Mouse (Mus musculus) heart, adult 2 months (tissue): Measurements from ENCODE around the gene Appbp2. TPM values are rescaled to one million over a fixed set of nuclear protein-coding genes. Genes with fewer than 3 reads are reported as not detected.

Experiments used
- DNase-seq, 2 experiments: peaks; one replicate each; pipeline ENCODE4 v3.0.0; 2021
- H3K27ac ChIP-seq: fragments of 200-600 bp; 2 replicates; pipeline ENCODE4 v1.8.1; 2022
- H3K27me3 ChIP-seq: fragments of 200-500 bp; 2 replicates; pipeline ENCODE4 v1.6.1; 2012; ENCODE audit warnings: mild to moderate bottlenecking, low read length, inconsistent platforms, mixed read lengths; ENCODE audit not compliant: control insufficient read depth, insufficient read depth
- H3K36me3 ChIP-seq: fragments of 200-500 bp; 2 replicates; pipeline ENCODE4 v1.6.1; 2012; ENCODE audit warnings: low read length, inconsistent platforms; ENCODE audit not compliant: control insufficient read depth, insufficient read depth
- H3K4me1 ChIP-seq: fragments of 200-500 bp; 2 replicates; pipeline ENCODE4 v1.6.1; 2011; ENCODE audit warnings: low read length; ENCODE audit not compliant: control insufficient read depth, insufficient read depth
- H3K4me3 ChIP-seq: fragments of 200-600 bp; 2 replicates; pipeline ENCODE4 v1.8.1; 2022
- H3K79me2 ChIP-seq: fragments of 200-500 bp; replicated peaks from 2 replicates; pipeline ENCODE4 v1.6.1; 2012; ENCODE audit warnings: mild to moderate bottlenecking, inconsistent platforms, low read length, moderate library complexity, mixed read lengths; ENCODE audit not compliant: control insufficient read depth, insufficient read depth
- H3K9ac ChIP-seq: fragments of 200-500 bp; 2 replicates; pipeline ENCODE4 v1.6.1; 2012; ENCODE audit warnings: low read depth, mild to moderate bottlenecking, control low read depth, inconsistent platforms, low read length, mixed read lengths
- CTCF ChIP-seq: fragments of 200-600 bp; IDR thresholded peaks from 2 replicates; pipeline ENCODE4 v1.8.1; 2022; ENCODE audit warnings: antibody characterized with exemption, mild to moderate bottlenecking, moderate library complexity
- EP300 ChIP-seq: fragments of 200-500 bp; IDR thresholded peaks from 2 replicates; pipeline ENCODE4 v1.6.1; 2011; ENCODE audit warnings: low read depth, low read length, control low read depth; ENCODE audit not compliant: insufficient read depth
- POLR2A ChIP-seq: fragments of 200-500 bp; IDR thresholded peaks from 2 replicates; pipeline ENCODE4 v1.6.1; 2011; ENCODE audit warnings: mild to moderate bottlenecking, low read depth, low read length, control low read depth; ENCODE audit not compliant: insufficient read depth
- WGBS: fragments of 180-500 bp; shearing (Covaris S2); methylation state at CpG from one replicate; pipeline ENCODE4 v1.1.7; 2018; 5-methylcytosine and 5-hydroxymethylcytosine counted together
- intact Hi-C: fragments of 180-260 bp; cut with DNase I; formaldehyde crosslinking; loops from one replicate; pipeline ENCODE4 v1.15.1; 2025
- polyA plus RNA-seq: library from polyadenylated mRNA; depleted of rRNA; stranded (reverse); fragments of >200 nt; gene quantifications from 2 replicates; pipeline ENCODE4 v1.2.3, GENCODE M21; 2012
- total RNA-seq, 2 experiments: library from RNA; stranded (reverse); gene quantifications; 2 replicates each; pipeline ENCODE4 v1.2.3; 2021

Gene Appbp2
- total and polyA plus RNA-seq, 3 experiments: 6.8 to 16.1 (median 14.6) TPM

GRCm38 (mm10) chr11:85253641-85254040 lies 18.7 kb upstream of the Appbp2 start:
- H3K9ac ChIP-seq: no peak overlapping the region
- H3K27me3 ChIP-seq: no peaks in the 10 kb centered on the region; the same call in 1 of the 2 replicates
- 66% methylated on average over 7 of the region's 7 CpGs for WGBS
- H3K27ac ChIP-seq: no peak overlapping the region
- peaks cover 1% of the 10 kb centered on the region; the same call in 1 of the 2 replicates for H3K4me1 ChIP-seq
- no peaks in the 10 kb centered on the region for H3K36me3 ChIP-seq
- no peaks in the 10 kb centered on the region for H3K79me2 ChIP-seq
- DNase-seq: no peak
- no peak for TF ChIP-seq CTCF
- no peak for TF ChIP-seq POLR2A
- no peak for TF ChIP-seq EP300
- intact Hi-C loops: no loop called here
- no peak overlapping the region for H3K4me3 ChIP-seq

- no peaks in the 10 kb centered on the region for H3K4me1 ChIP-seq
- TF ChIP-seq POLR2A (no peak), EP300 (no peak), CTCF (no peak)
- no peak for DNase-seq
- no peak overlapping the region for H3K27ac ChIP-seq
- no peak overlapping the region for H3K9ac ChIP-seq
- intact Hi-C loops: no loop called here
- no peaks in the 10 kb centered on the region for H3K79me2 ChIP-seq
- no peaks in the 10 kb centered on the region for H3K36me3 ChIP-seq
- no peak overlapping the region for H3K4me3 ChIP-seq
- WGBS: 62% methylated on average over 5 of the region's 5 CpGs
- no peaks in the 10 kb centered on the region; the same call in 1 of the 2 replicates for H3K27me3 ChIP-seq
These were observed 18.1 kb upstream of the Appbp2 start for GRCm38 (mm10) chr11:85253006-85253405.

- DNase-seq: no peak
- H3K36me3 ChIP-seq: no peaks in the 10 kb centered on the region
These were observed 17.0 kb upstream of the Appbp2 start for GRCm38 (mm10) chr11:85251955-85252354.

GRCm38 (mm10) chr11:85250467-85250866 lies 15.5 kb upstream of the Appbp2 start:
- intact Hi-C loops: no loop called here
- H3K27ac ChIP-seq: no peak overlapping the region
- H3K79me2 ChIP-seq: no peaks in the 10 kb centered on the region
- no peak for TF ChIP-seq EP300
- no peak for TF ChIP-seq POLR2A
- no peak for TF ChIP-seq CTCF
- H3K27me3 ChIP-seq: no peaks in the 10 kb centered on the region; the same call in 1 of the 2 replicates
- 47% methylated on average over 3 of the region's 3 CpGs for WGBS
- H3K36me3 ChIP-seq: no peaks in the 10 kb centered on the region
- no peaks in the 10 kb centered on the region for H3K4me1 ChIP-seq
- H3K4me3 ChIP-seq: no peak overlapping the region
- H3K9ac ChIP-seq: no peak overlapping the region
- DNase-seq: no peak

More at GRCm38 (mm10) chr11:85251955-85252354, 17.0 kb upstream of the Appbp2 start:
- Histone ChIP-seq H3K4me3 (no peak overlapping the region), H3K79me2 (no peaks in the 10 kb centered on the region), H3K9ac (no peak overlapping the region), H3K4me1 (no peaks in the 10 kb centered on the region), H3K27me3 (no peaks in the 10 kb centered on the region; the same call in 1 of the 2 replicates), H3K27ac (no peak overlapping the region)
- 90% methylated on average over 5 of the region's 5 CpGs for WGBS
- no peak for TF ChIP-seq EP300
- no peak for TF ChIP-seq POLR2A
- no peak for TF ChIP-seq CTCF
- intact Hi-C loops: no loop called here

- WGBS: 58% methylated on average over 3 of the region's 3 CpGs
- no peaks in the 10 kb centered on the region for H3K4me1 ChIP-seq
- H3K27ac ChIP-seq: no peak overlapping the region
- H3K4me3 ChIP-seq: no peak overlapping the region
- no peak overlapping the region for H3K9ac ChIP-seq
- no peaks in the 10 kb centered on the region for H3K36me3 ChIP-seq
- H3K27me3 ChIP-seq: no peaks in the 10 kb centered on the region; the same call in 1 of the 2 replicates
- no peak for DNase-seq
- TF ChIP-seq EP300 (no peak), POLR2A (no peak), CTCF (no peak)
- H3K79me2 ChIP-seq: no peaks in the 10 kb centered on the region
- intact Hi-C loops: no loop called here
These were observed 14.4 kb upstream of the Appbp2 start for GRCm38 (mm10) chr11:85249338-85249737.

GRCm38 (mm10) chr11:85248151-85248550 lies 13.2 kb upstream of the Appbp2 start:
- Histone ChIP-seq H3K27ac (no peak overlapping the region), H3K4me1 (no peaks in the 10 kb centered on the region), H3K79me2 (no peaks in the 10 kb centered on the region), H3K9ac (no peak overlapping the region), H3K27me3 (no peaks in the 10 kb centered on the region; the same call in 1 of the 2 replicates), H3K4me3 (no peak overlapping the region), H3K36me3 (no peaks in the 10 kb centered on the region)
- TF ChIP-seq EP300 (no peak), POLR2A (no peak), CTCF (no peak)
- intact Hi-C loops: no loop called here
- 96% methylated on average over 2 of the region's 2 CpGs for WGBS
- DNase-seq: no peak
